Mouse (Mus musculus): ENCODE measurements around the gene Mroh2a.

GRCm38 (mm10) chr1:88213766-88214461 is 12.9 kb upstream of the Mroh2a start:
- TF ChIP-seq CTCF (IDR thresholded peaks at IDR 0.05; ENCODE audit: borderline replicate concordance, control insufficient read depth, extremely low read depth, insufficient read depth, low read length, poor library complexity) = no peak
- TF ChIP-seq POLR2A (IDR thresholded peaks at IDR 0.05; ENCODE audit: control insufficient read depth, extremely low read depth, insufficient read depth, low read length, poor library complexity) = no peak

All from thymus, adult 2 months (tissue).